13 mouse cellular contexts compared by ENCODE assay signal in genomic region chr4:34177421-34177820, GRCm38 (mm10).
"Had no signal": no experiment of that assay in that cellular context is flagged by ENCODE, and none has a peak within 500 bp of the region (broad histone marks: within the 10 kb centered on the region; RNA-seq: fewer than 3 reads in every experiment).

No protein-coding gene starts in this region.

- H3K27ac ChIP-seq: left cerebral cortex, adult 2 months; liver, embryonic 14.5 days; lung, embryonic 15.5 days had no signal

- H3K4me3 ChIP-seq: left cerebral cortex, adult 2 months; lung, embryonic 15.5 days had no signal

- DNase-seq: kidney, adult 18-20 months; kidney, adult 9 months; kidney, postnatal 14 days; kidney, postnatal 4 days; layer of hippocampus, postnatal 36 days; lung, adult 18-20 months; lung, postnatal 4 days; midbrain, embryonic 14.5 days; thymus, adult 18-20 months; thymus, postnatal 36 days had no signal
